In the genomic region with DNA sequence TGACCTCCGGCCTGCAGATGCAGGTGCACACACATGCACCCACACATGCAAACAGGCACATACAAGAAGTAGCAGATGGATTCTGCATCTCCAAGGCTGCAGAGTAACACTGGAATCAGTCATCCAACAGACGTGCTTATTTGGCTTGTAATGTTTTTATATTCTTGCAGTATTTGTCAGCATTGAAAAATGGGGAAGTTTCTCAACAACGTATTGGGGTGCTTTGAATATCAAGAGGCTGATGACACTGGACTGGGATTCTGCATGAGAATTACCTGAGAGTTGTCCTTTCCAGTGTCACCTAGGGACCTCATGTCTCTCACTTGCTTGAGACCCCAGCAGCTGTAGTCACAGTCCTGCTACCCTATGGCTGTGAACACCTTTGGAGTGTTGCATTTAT, we compare ENCODE assay signal across 23 mouse cellular contexts.
"Had no signal": no experiment of that assay in that cellular context is flagged by ENCODE, and none has a peak within 500 bp of the region (broad histone marks: within the 10 kb centered on the region; RNA-seq: fewer than 3 reads in every experiment).

No protein-coding gene starts in this region.

- H3K27me3 ChIP-seq: kidney, embryonic 15.5 days; limb, embryonic 13.5 days; liver, embryonic 12.5 days; liver, embryonic 15.5 days; lung, embryonic 15.5 days; megakaryocyte, embryonic 14.5 days; midbrain, embryonic 13.5 days; neural tube, embryonic 13.5 days had no signal

- H3K27ac ChIP-seq: kidney, embryonic 15.5 days; limb, embryonic 10.5 days; limb, embryonic 13.5 days; liver, embryonic 12.5 days; liver, embryonic 15.5 days; lung, embryonic 15.5 days; midbrain, embryonic 10.5 days; midbrain, embryonic 13.5 days; neural tube, embryonic 13.5 days; stomach, postnatal 0 days had no signal

- H3K9ac ChIP-seq: kidney, embryonic 15.5 days; limb, embryonic 13.5 days; liver, embryonic 12.5 days; liver, embryonic 15.5 days; lung, embryonic 15.5 days; midbrain, embryonic 13.5 days; neural tube, embryonic 13.5 days had no signal

- H3K9me3 ChIP-seq: kidney, embryonic 15.5 days; limb, embryonic 10.5 days; limb, embryonic 13.5 days; liver, embryonic 12.5 days; liver, embryonic 15.5 days; lung, embryonic 15.5 days; megakaryocyte, embryonic 14.5 days; midbrain, embryonic 10.5 days; midbrain, embryonic 13.5 days; neural tube, embryonic 13.5 days had no signal

- H3K36me3 ChIP-seq: kidney, embryonic 15.5 days; liver, embryonic 15.5 days; lung, embryonic 15.5 days; neural tube, embryonic 13.5 days had no signal

- ATAC-seq: liver, embryonic 12.5 days; midbrain, embryonic 13.5 days; midbrain, embryonic 16.5 days had no signal

- H3K4me2 ChIP-seq: kidney, embryonic 15.5 days; limb, embryonic 13.5 days; liver, embryonic 12.5 days; liver, embryonic 15.5 days; lung, embryonic 15.5 days; midbrain, embryonic 13.5 days; neural tube, embryonic 13.5 days had no signal

- H3K4me1 ChIP-seq: kidney, embryonic 15.5 days; limb, embryonic 10.5 days; liver, embryonic 12.5 days; liver, embryonic 15.5 days; midbrain, embryonic 10.5 days; midbrain, embryonic 13.5 days; neural tube, embryonic 13.5 days had no signal

- DNase-seq: kidney, adult 8-10 months; kidney, postnatal 10 days; kidney, postnatal 36 days; liver; lung, adult 18-20 months; lung, postnatal 10 days; lung, postnatal 36 days; retina, postnatal 1 day; thymus, adult 2 months; thymus, postnatal 25 days had no signal

- H3K4me3 ChIP-seq: kidney, embryonic 15.5 days; limb, embryonic 10.5 days; limb, embryonic 13.5 days; liver, embryonic 12.5 days; liver, embryonic 15.5 days; lung, embryonic 15.5 days; megakaryocyte, embryonic 14.5 days; midbrain, embryonic 10.5 days; midbrain, embryonic 13.5 days; myocyte; neural tube, embryonic 13.5 days had no signal
